Mouse (Mus musculus): Measurements from ENCODE around the gene Trim80. TPM values are rescaled to one million over a fixed set of nuclear protein-coding genes. Genes with fewer than 3 reads are reported as not detected.
"Not testable (repeated sequence)": the region's sequence is repeated elsewhere in the genome, so short reads cannot be mapped to it uniquely, and the experiment has no call there.

The Trim80 gene
- total RNA-seq, 2 experiments from 2014 or later, result not detected

- no peak for DNase-seq (ENCODE audit: low spot score)
- intact Hi-C loops (cut with DNase I), result no loop called here
Measured at GRCm38 (mm10) chr11:115488551-115489104, 48.3 kb downstream of the Trim80 start.

GRCm38 (mm10) chr11:115490441-115491355 lies 50.4 kb downstream of the Trim80 start:
- intact Hi-C loops (cut with DNase I), result loop anchor here (2.0 kb wide), 2 partner anchors 22 to 44 kb away; no protein-coding TSS in a partner anchor
- DNase-seq (ENCODE audit: low spot score), result no peak

GRCm38 (mm10) chr11:115491356-115492083 lies 51.2 kb downstream of the Trim80 start, which contains the start of gene Nt5c:
Nt5c (minus strand) TSS chr11:115491862.
- DNase-seq (ENCODE audit: low spot score), result peak; percentile 68
- intact Hi-C loops (cut with DNase I), result loop anchor here (2.0 kb wide), 2 partner anchors 21 to 43 kb away; no protein-coding TSS in a partner anchor

GRCm38 (mm10) chr11:115492387-115492786 lies 52.0 kb downstream of the Trim80 start:
- no peak for DNase-seq (ENCODE audit: low spot score)
- intact Hi-C loops (cut with DNase I), result no loop called here

- intact Hi-C loops (cut with DNase I); DNase-seq (ENCODE audit: low spot score): not testable (repeated sequence)
Measured at GRCm38 (mm10) chr11:115496559-115496958, 56.2 kb downstream of the Trim80 start.

Small RNA genes within 50 kb of the gene (microRNA-seq; reads per million reads assigned to microRNA genes)
- gene Mir3968, result not detected

Other genes starting within 250 kb of the Trim80 start
- under 1 TPM; 0.10 to 0.34 TPM for gene Grin2c, start 173.3 kb upstream of the Trim80 start, total RNA-seq (2021)
- gene Fdxr, start 163.5 kb upstream of the Trim80 start, total RNA-seq (2021), result 1 to 10 TPM; 7.9 to 8.2 TPM
- gene Fads6, start 142.9 kb upstream of the Trim80 start, total RNA-seq (2021), result 1 to 10 TPM; 1.1 to 1.5 TPM
- gene Otop2, start 133.4 kb upstream of the Trim80 start, total RNA-seq (2021), result not detected
- under 1 TPM in 1 of 2 experiments, not detected in 1; 0.20 TPM for gene Ush1g, start 118.5 kb upstream of the Trim80 start, total RNA-seq (2021)
- gene Otop3, start 105.8 kb upstream of the Trim80 start, total RNA-seq (2021), result not detected
- gene Hid1, start 72.8 kb upstream of the Trim80 start, total RNA-seq (2021), result 1 to 10 TPM; 4.2 to 5.4 TPM
- 1 to 10 TPM; 5.5 to 6.6 TPM for gene Cdr2l, start 58.6 kb upstream of the Trim80 start, total RNA-seq (2021)
- 100 to 1,000 TPM; 143 to 145 TPM for gene Mrpl58, start 36.8 kb upstream of the Trim80 start, total RNA-seq (2021)
- gene Atp5h, start 20.6 kb upstream of the Trim80 start, total RNA-seq (2021), result 1,000 to 10,000 TPM; 2,312 to 2,343 TPM
- gene Kctd2, start 20.4 kb upstream of the Trim80 start, total RNA-seq (2021), result 10 to 100 TPM; 27.0 to 28.0 TPM
- gene Slc16a5, start 21.9 kb downstream of the Trim80 start, total RNA-seq (2021), result not detected
- gene Armc7, start 35.1 kb downstream of the Trim80 start, total RNA-seq (2021), result 1 to 10 TPM; 1.4 to 2.3 TPM
- 10 to 100 TPM; 13.9 to 14.9 TPM for gene Nt5c, start 51.3 kb downstream of the Trim80 start, total RNA-seq (2021)
- 100 to 1,000 TPM; 121 to 135 TPM for gene Jpt1, start 73.8 kb downstream of the Trim80 start, total RNA-seq (2021)
- gene Sumo2, start 95.7 kb downstream of the Trim80 start, total RNA-seq (2021), result 100 to 1,000 TPM; 165 to 177 TPM
- gene Nup85, start 123.9 kb downstream of the Trim80 start, total RNA-seq (2021), result 10 to 100 TPM; 20.4 to 25.1 TPM
- gene Mrps7, start 163.4 kb downstream of the Trim80 start, total RNA-seq (2021), result 10 to 100 TPM; 74.0 to 82.3 TPM
- 10 to 100 TPM; 20.9 to 24.5 TPM for gene Gga3, start 163.5 kb downstream of the Trim80 start, total RNA-seq (2021)
- 10 to 100 TPM; 45.5 to 56.9 TPM for gene Mif4gd, start 172.4 kb downstream of the Trim80 start, total RNA-seq (2021)
- gene Slc25a19, start 187.8 kb downstream of the Trim80 start, total RNA-seq (2021), result 10 to 100 TPM; 41.6 to 45.9 TPM

Data from heart, postnatal 25 days (tissue).